Mouse (Mus musculus) T-helper 1 cell (primary cell): ENCODE results near the gene Aff2.

Experiments used
- in situ Hi-C: fragments of 300-600 bp; cut with MboI, MseI; formaldehyde crosslinking; loops from one replicate; pipeline ENCODE4 v1.15.1; 2025; ENCODE audit warnings: high pct_unique_total_duplicates

The Aff2 gene

GRCm38 (mm10) chrX:69744962-69745597 is 385.0 kb downstream of the Aff2 start:
- in situ Hi-C loops = no loop called here

GRCm38 (mm10) chrX:69801890-69802439 is 441.9 kb downstream of the Aff2 start:
- in situ Hi-C loops = no loop called here

DNA sequence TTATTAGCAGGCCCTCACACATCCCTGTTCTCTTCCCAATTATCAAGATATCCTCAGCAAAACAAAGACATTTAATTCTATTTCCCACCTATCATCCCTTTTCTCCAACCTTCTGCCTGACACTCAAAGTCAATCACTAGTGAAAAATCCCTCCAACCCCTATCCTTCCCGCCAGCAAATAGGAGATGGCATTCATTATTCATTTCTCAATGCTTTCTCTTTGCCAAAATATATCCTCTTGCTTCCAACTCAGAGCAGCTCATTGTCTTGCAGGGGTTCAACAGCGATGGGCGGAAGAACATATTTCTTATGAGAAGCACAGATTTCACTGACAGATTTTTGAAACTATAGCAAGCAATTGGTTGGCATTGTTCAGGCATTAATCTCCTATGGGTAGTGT is 442.4 kb downstream of the Aff2 start:
- in situ Hi-C loops = no loop called here

DNA sequence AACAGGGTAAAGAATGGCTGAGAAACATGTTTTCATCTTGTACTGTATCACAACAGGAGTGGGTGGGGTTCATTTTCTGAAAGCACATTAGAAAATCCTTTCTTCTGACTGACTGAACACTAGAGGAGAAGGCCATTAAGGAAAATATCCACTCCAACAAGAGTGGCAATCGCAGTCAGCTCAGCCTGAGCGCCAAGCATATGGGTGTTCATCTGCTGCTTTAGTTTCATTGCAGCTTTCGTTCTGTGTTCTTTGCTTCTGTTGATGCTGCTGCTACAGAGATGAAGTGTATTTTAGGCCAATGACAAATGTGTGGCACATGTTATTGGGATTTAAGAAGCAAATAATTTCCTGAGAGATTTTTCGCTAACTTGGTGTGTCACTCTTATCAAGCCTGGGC is 451.7 kb downstream of the Aff2 start:
- in situ Hi-C loops = no loop called here

DNA sequence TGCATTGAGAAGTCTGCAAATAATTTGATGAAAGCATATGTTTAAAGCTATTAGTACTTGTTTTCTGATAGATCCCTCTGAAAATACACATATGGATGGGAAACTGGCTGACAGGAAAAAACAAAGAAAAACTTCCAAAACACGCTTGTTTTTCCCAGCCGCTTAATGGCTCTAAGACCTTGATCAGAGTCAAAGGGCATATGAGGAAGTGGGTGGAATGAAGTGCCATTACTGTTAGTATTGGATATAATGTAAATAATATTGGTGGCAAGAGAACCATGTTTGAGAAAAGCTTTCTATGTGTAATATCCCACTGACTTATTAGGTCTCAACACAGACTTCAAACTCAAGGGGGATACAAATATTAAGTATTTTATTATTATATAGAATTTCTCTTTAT is 455.0 kb downstream of the Aff2 start:
- in situ Hi-C loops = no loop called here

- in situ Hi-C loops = no loop called here
Observed at GRCm38 (mm10) chrX:69817679-69818078, 457.6 kb downstream of the Aff2 start.

- in situ Hi-C loops = no loop called here
Observed at GRCm38 (mm10) chrX:69818188-69818587, 458.1 kb downstream of the Aff2 start.

GRCm38 (mm10) chrX:69867601-69868000 is 507.5 kb downstream of the Aff2 start:
- in situ Hi-C loops = no loop called here

DNA sequence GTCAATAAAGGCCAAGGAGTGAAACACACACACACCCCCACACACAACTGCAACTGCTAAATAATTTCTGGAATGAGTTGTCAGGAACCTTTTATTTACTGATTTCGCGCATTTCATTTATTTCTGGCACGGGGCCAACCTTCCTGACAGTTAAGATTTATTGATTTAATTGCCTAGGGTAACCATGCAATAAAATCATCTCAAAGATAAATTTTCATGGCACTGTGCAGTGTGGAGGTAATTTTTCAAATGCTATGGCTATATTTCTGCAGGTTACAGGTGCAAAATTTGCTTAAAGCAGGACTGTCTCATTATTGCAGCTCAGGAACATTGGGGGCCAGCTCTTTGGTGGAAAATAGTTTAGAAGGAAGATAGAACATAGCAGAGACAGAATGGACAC is 531.6 kb downstream of the Aff2 start:
- in situ Hi-C loops = no loop called here
